Mouse (Mus musculus) kidney, embryonic 15.5 days (tissue): Measurements from ENCODE around the gene Apool. TPM values are rescaled to one million over a fixed set of nuclear protein-coding genes. Genes with fewer than 3 reads are reported as not detected.
"Not testable (repeated sequence)": the region's sequence is repeated elsewhere in the genome, so short reads cannot be mapped to it uniquely, and the experiment has no call there.

Experiments used
- ATAC-seq: fragments of 200-750 bp; cut with Nextera tagmentation; replicated peaks from 2 replicates; pipeline ENCODE4 v1.8.0; 2017; ENCODE audit warnings: moderate TSS enrichment; ENCODE audit not compliant: low FRiP score
- H3K27ac ChIP-seq: fragments of 300-500 bp; sonication (generic); 2 replicates; pipeline ENCODE4 v1.5.1; 2015; ENCODE audit warnings: mild to moderate bottlenecking, inconsistent platforms
- H3K27me3 ChIP-seq: fragments of 300-500 bp; sonication (generic); 2 replicates; pipeline ENCODE4 v1.6.1; 2015; ENCODE audit warnings: inconsistent platforms
- H3K36me3 ChIP-seq: fragments of 300-500 bp; sonication (generic); 2 replicates; pipeline ENCODE4 v1.6.1; 2015; ENCODE audit warnings: inconsistent platforms
- H3K4me1 ChIP-seq: fragments of 300-500 bp; sonication (generic); 2 replicates; pipeline ENCODE4 v1.6.1; 2015; ENCODE audit warnings: inconsistent platforms
- H3K4me2 ChIP-seq: fragments of 300-500 bp; sonication (generic); 2 replicates; pipeline ENCODE4 v1.6.1; 2015; ENCODE audit warnings: moderate library complexity, mild to moderate bottlenecking, inconsistent platforms
- H3K4me3 ChIP-seq: fragments of 300-500 bp; sonication (generic); replicated peaks from 2 replicates; pipeline ENCODE4 v1.5.1; 2015; ENCODE audit warnings: mild to moderate bottlenecking, inconsistent platforms
- H3K9ac ChIP-seq: fragments of 300-500 bp; sonication (generic); 2 replicates; pipeline ENCODE4 v1.6.1; 2015; ENCODE audit warnings: mild to moderate bottlenecking, inconsistent platforms
- H3K9me3 ChIP-seq: fragments of 300-500 bp; sonication (generic); replicated peaks from 2 replicates; pipeline ENCODE4 v1.6.1; 2016; ENCODE audit warnings: inconsistent platforms
- WGBS: fragments of 180-500 bp; shearing (Covaris S2); methylation state at CpG from one replicate; pipeline ENCODE4 v1.1.7; 2015; ENCODE audit warnings: mixed read lengths; 5-methylcytosine and 5-hydroxymethylcytosine counted together
- polyA plus RNA-seq: library from polyadenylated mRNA; unstranded; fragments of >200 nt; fragmentation: Nextera tagmentation; extraction: Ambion mirVana; gene quantifications from 2 replicates; pipeline ENCODE4 v1.2.1, GENCODE M21; 2015

Apool gene
- 57.6 and 62.9 TPM in 2 replicates for polyA plus RNA-seq

DNA sequence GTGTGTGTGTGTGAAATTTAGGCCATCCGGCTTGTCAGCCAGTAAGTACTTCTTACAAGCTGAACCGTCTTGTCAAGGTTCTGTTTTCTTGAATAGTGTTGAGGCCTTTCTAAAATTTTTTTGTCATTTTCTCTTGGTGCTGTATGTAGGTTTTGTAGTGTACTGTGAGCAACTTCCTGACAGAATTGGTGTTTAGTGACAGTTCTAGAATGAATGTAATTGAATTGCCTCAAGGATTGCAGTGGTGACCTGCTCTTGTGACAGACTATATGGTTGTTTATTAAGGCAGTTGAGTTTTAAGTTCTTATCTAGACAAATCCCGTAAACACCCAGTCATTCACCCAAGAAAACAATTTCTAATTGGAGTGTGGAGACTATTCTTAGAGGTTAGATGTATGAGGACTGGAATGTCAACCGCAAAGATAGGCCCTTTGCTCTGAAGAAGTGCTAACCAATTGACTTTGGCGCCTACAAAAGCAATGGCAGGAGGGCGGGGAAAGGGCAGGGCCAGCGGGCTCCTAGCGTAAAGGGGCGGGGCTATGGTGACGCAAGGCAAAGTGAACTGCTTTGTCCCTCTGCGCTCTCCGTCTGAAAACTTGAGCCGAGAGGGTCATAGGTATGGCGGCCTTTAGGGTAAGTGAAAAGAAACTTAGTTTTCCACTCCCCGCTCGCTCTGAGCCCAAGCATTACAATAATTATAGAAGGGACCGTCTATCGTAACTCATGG lies at the start of gene Apool:
Gene Apool (plus strand): TSS at position 531 of the 727 bp plus-strand sequence.
- peak; percentile 98 for ATAC-seq
- Histone ChIP-seq H3K4me2 (peak within 1 kb of the TSS; percentile 55), H3K27ac (0 out of 2 replicates have a peak within 1 kb of the TSS, but pooled peaks have one; percentile 10), H3K4me1 (no peaks in the 10 kb centered on the region), H3K9me3 (no peaks in the 10 kb centered on the region), H3K4me3 (peak within 1 kb of the TSS; percentile 48), H3K9ac (peak within 1 kb of the TSS; percentile 45), H3K27me3 (no peaks in the 10 kb centered on the region), H3K36me3 (no peaks in the 10 kb centered on the region)
- 26% methylated on average over 18 of the region's 18 CpGs for WGBS

DNA sequence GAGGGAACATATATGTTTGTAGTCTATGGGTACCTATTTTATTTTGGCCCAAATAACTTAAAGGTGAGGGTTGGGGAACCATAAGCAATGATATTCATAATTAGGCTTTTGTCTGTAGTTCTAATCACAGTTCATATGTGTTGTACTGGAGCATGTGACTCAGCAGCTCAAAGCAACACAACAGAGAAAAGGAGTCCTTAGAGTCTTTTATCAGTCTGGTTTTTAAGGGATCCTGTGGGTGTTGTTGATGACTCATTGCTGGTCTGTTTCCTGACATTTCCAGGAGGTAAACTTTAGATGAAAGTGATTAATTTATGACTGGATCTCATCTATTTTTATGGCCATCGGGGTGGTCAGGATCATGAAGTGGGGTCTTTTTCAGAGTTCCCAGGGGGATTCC lies 37.6 kb upstream of the Apool start:
- Histone ChIP-seq H3K27ac (no peak overlapping the region), H3K36me3 (no peaks in the 10 kb centered on the region), H3K27me3 (no peaks in the 10 kb centered on the region), H3K4me1 (no peaks in the 10 kb centered on the region), H3K9ac (no peak overlapping the region), H3K4me2 (no peak overlapping the region), H3K4me3 (no peak overlapping the region), H3K9me3 (no peaks in the 10 kb centered on the region)
- 46% methylated on average over 1 of the region's 1 CpGs for WGBS
- no peak for ATAC-seq

DNA sequence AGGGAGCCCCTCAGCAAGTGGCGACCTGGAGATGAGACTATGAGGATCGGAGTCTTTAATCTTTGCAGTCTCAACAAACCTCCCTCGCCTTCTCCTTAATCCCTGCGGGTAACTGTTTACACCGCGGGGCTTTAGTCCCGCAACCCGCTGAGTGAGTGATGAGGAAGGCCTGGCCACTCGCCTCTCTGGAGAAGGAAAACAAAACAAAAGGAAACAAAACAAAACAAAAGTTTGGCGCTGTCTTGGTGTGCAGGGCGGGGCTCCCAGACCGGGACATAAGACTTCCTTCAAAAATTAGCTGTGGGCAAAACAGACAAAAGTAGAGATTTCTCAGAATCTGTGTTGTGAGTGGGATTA lies 375 bp downstream of the Apool start:
- no peaks in the 10 kb centered on the region for H3K27me3 ChIP-seq
- no peaks in the 10 kb centered on the region for H3K4me1 ChIP-seq
- WGBS, result 9% methylated on average over 12 of the region's 12 CpGs
- peak overlapping the region; percentile 45 for H3K9ac ChIP-seq
- peak; percentile 81 for ATAC-seq
- peak overlapping the region; percentile 48 for H3K4me3 ChIP-seq
- H3K36me3 ChIP-seq, result no peaks in the 10 kb centered on the region
- H3K9me3 ChIP-seq, result no peaks in the 10 kb centered on the region
- H3K27ac ChIP-seq, result 0 out of 2 replicates have a peak overlapping the region, but pooled peaks have one; percentile 10
- peak overlapping the region; percentile 55 for H3K4me2 ChIP-seq

- no peak for ATAC-seq
- no peaks in the 10 kb centered on the region for H3K27me3 ChIP-seq
- no peaks in the 10 kb centered on the region for H3K9me3 ChIP-seq
- 39% methylated on average over 1 of the region's 1 CpGs for WGBS
- H3K9ac ChIP-seq, result peak overlapping the region; percentile 45; the same call in 1 of the 2 replicates
- H3K36me3 ChIP-seq, result no peaks in the 10 kb centered on the region
- H3K4me2 ChIP-seq, result peak overlapping the region; percentile 55
- H3K4me3 ChIP-seq, result peak overlapping the region; percentile 48
- no peak overlapping the region for H3K27ac ChIP-seq
- H3K4me1 ChIP-seq, result no peaks in the 10 kb centered on the region
Measured at GRCm38 (mm10) chrX:112312094-112312493, 960 bp downstream of the Apool start.

- Histone ChIP-seq H3K9me3 (no peaks in the 10 kb centered on the region), H3K4me1 (no peaks in the 10 kb centered on the region), H3K36me3 (no peaks in the 10 kb centered on the region), H3K9ac (no peak overlapping the region), H3K27me3 (no peaks in the 10 kb centered on the region), H3K27ac (no peak overlapping the region), H3K4me2 (no peak overlapping the region), H3K4me3 (no peak overlapping the region)
- ATAC-seq, result no peak
Measured at GRCm38 (mm10) chrX:112320273-112320672, 9.1 kb downstream of the Apool start.

- Histone ChIP-seq H3K9ac (no peak overlapping the region), H3K4me1 (no peaks in the 10 kb centered on the region), H3K9me3 (no peaks in the 10 kb centered on the region), H3K36me3 (0 out of 2 replicates have a peak, but pooled peaks cover 5% of the 10 kb centered on the region), H3K4me3 (no peak overlapping the region), H3K4me2 (no peak overlapping the region), H3K27ac (no peak overlapping the region), H3K27me3 (no peaks in the 10 kb centered on the region)
- WGBS, result 80% methylated on average over 3 of the region's 3 CpGs
- no peak for ATAC-seq
Measured at GRCm38 (mm10) chrX:112339486-112339885, 28.4 kb downstream of the Apool start.

GRCm38 (mm10) chrX:112347467-112348394 lies 36.6 kb downstream of the Apool start:
- no peak overlapping the region for H3K4me2 ChIP-seq
- H3K27me3 ChIP-seq, result no peaks in the 10 kb centered on the region
- H3K9ac ChIP-seq, result no peak overlapping the region
- no peaks in the 10 kb centered on the region for H3K4me1 ChIP-seq
- H3K36me3 ChIP-seq, result no peaks in the 10 kb centered on the region
- WGBS, result 61% methylated on average over 4 of the region's 4 CpGs
- H3K4me3 ChIP-seq, result no peak overlapping the region
- no peak for ATAC-seq
- no peaks in the 10 kb centered on the region for H3K9me3 ChIP-seq
- H3K27ac ChIP-seq, result no peak overlapping the region

GRCm38 (mm10) chrX:112348395-112348791 lies 37.3 kb downstream of the Apool start:
- Histone ChIP-seq H3K4me1 (no peaks in the 10 kb centered on the region), H3K36me3 (no peaks in the 10 kb centered on the region), H3K27ac (no peak overlapping the region), H3K4me2 (no peak overlapping the region), H3K9me3 (no peaks in the 10 kb centered on the region), H3K9ac (no peak overlapping the region), H3K27me3 (no peaks in the 10 kb centered on the region), H3K4me3 (no peak overlapping the region)
- WGBS, result 42% methylated on average over 3 of the region's 3 CpGs
- no peak for ATAC-seq

DNA sequence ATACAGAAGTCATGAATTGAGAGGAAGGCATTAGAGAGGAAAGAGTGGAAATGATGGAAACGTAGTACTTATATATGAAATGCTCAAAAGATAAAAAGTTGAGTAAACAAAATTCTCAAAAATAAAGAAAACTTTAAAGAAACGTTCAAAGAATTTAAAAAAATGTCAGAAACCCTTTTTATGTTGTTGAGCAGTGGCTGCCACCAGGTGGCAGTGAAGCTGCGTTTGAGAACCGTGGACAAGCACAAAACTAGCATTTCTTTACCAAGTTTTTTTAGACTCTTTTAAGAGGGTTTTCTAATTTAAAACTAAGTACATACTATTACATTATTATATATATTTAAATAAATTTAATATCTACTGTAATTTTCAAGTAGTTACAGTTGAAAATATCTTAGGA lies 57.3 kb downstream of the Apool start:
- Histone ChIP-seq H3K27ac (no peak overlapping the region), H3K9ac (no peak overlapping the region), H3K27me3 (no peaks in the 10 kb centered on the region), H3K4me2 (no peak overlapping the region), H3K4me1 (no peaks in the 10 kb centered on the region), H3K36me3 (0 out of 2 replicates have a peak, but pooled peaks cover 6% of the 10 kb centered on the region), H3K9me3 (peaks cover 6% of the 10 kb centered on the region; the same call in 1 of the 2 replicates), H3K4me3 (no peak overlapping the region)
- no peak for ATAC-seq
- 35% methylated on average over 4 of the region's 4 CpGs for WGBS

DNA sequence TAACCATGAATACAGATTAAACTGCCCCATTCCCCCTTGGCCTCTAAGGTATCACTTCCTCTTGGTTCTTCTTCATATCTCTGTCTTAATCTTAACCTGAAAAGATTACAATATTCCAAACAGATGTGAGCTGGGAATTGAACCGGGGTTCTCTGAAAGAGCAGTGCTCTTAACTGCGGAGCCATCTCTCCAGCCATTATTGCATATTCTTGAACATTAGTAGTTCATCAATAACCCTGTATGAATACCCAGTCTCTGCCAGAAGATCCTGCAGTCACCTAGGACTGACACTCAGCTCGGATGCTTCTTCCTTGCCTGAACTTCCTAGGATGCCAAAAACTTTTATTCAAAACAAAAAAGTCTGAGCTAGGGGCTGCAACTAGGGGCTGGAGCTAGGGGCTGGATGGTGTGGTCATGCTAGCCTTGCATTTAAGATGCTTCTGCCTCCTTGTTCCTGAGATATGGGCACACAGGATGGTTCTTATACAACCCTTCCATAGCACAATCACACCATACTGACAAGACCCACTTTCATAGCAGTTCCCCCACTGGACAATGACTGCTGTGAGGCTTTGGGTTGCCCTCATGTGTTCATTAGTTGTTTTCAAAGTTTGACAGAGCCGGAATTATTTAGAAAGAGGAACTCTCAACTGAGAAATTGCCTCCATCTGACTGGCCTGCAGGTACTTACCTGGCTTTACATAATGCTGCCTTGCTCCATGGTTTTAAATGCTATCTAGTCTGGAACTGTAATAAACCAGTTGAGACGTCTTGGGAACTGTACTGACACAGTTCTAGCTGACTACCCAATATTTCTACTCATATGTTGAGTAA lies 59.7 kb downstream of the Apool start:
- H3K27me3 ChIP-seq, H3K9ac ChIP-seq, H3K4me1 ChIP-seq, H3K4me2 ChIP-seq, H3K4me3 ChIP-seq, H3K9me3 ChIP-seq, H3K36me3 ChIP-seq, H3K27ac ChIP-seq: not testable (repeated sequence)
- ATAC-seq, result peak; percentile 99
- WGBS, result 84% methylated on average over 5 of the region's 5 CpGs

DNA sequence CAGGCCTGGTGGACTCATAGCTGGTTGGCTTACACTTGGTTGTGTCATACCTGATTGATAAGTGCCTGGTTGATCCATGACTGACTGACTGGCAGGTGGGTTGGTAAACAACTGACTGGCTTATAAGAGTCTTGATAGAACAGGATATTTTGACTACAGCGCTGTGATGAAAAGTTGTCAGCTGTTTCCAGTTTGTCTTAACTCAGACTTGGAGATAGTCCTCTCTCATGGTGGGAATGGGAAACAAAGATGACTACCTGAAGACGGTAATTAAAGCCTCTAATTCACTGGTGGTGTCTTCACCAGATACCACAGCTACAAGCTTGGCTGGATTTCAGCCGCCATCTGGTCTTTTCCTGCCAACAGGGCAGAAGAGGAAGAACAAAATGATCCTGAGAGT lies 95.5 kb downstream of the Apool start, which contains the start of gene Satl1:
Gene Satl1 (minus strand): TSS at position 101 of the 400 bp plus-strand sequence.
- Histone ChIP-seq H3K9ac (no peak within 1 kb of the TSS), H3K27me3 (no peaks in the 10 kb centered on the region), H3K4me3 (no peak within 1 kb of the TSS), H3K4me2 (no peak within 1 kb of the TSS), H3K36me3 (no peaks in the 10 kb centered on the region), H3K9me3 (no peaks in the 10 kb centered on the region), H3K4me1 (no peaks in the 10 kb centered on the region), H3K27ac (no peak within 1 kb of the TSS)
- ATAC-seq, result no peak
- 82% methylated on average over 3 of the region's 3 CpGs for WGBS
